Mouse (Mus musculus): ENCODE data around the gene Dnajc19. TPM values are rescaled to one million over a fixed set of nuclear protein-coding genes. Genes with fewer than 3 reads are reported as not detected.
A peak's percentile ranks its signal among the peaks of the same experiment; 100 is the strongest.

Gene Dnajc19
- total and polyA plus RNA-seq, 3 experiments = 143 to 166 TPM; not detected in 1

- TF ChIP-seq TAL1 (IDR thresholded peaks at IDR 0.05; ENCODE audit: low read length) = peak; percentile 65
- no peak for TF ChIP-seq UBTF (IDR thresholded peaks at IDR 0.05; ENCODE audit: borderline replicate concordance, insufficient read depth, low read depth, low read length)
- peak; percentile 80 for TF ChIP-seq POLR2AphosphoS2 (IDR thresholded peaks at IDR 0.05; ENCODE audit: low read length)
- peak; percentile 74 for TF ChIP-seq ELF1 (IDR thresholded peaks at IDR 0.05; ENCODE audit: low read depth, low read length)
Observed at GRCm38 (mm10) chr3:34080900-34081662, at the start of gene Dnajc19 (continued).

DNA sequence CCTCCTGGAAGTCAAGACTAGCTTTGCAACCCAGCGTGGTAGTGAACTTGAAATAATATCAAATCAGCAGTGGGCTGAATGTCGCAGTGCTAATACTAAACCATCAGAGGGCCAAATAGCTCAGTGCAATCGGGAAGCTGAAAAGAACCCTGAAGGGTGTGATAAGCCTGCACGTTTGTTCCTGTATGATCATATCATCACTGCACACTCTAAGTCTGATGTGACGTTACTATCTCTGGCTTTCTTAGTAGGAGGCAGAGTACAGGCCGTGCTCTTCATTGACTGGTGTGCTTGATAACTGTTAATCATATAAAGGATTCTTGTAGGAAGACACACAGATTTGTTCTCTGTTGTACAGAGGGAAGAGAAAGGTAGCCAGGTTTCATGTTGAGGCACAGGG, 48.8 kb upstream of the Dnajc19 start:
- no peaks in the 10 kb centered on the region for H3K9me3 ChIP-seq (replicated peaks; ENCODE audit: insufficient read depth, low read length)
- peak; percentile 29 for DNase-seq (ENCODE audit: low read depth, low spot score)
- TF ChIP-seq BHLHE40 (IDR thresholded peaks at IDR 0.05; ENCODE audit: borderline replicate concordance, low read depth, low read length) = no peak; the same call in 1 of the 2 replicates
- TF ChIP-seq RCOR1 (IDR thresholded peaks at IDR 0.05; ENCODE audit: low read depth, low read length) = peak; percentile 35; the same call in 1 of the 2 replicates
- no peak for TF ChIP-seq ZC3H11A (IDR thresholded peaks at IDR 0.05; ENCODE audit: low read depth, low read length)
- no peak for TF ChIP-seq TAL1 (IDR thresholded peaks at IDR 0.05; ENCODE audit: low read length)
- TF ChIP-seq ZKSCAN1 (IDR thresholded peaks at IDR 0.05; ENCODE audit: low read depth, low read length) = no peak
- TF ChIP-seq MAFK (IDR thresholded peaks at IDR 0.05; ENCODE audit: borderline replicate concordance, low read depth, low read length) = no peak
- TF ChIP-seq JUND (IDR thresholded peaks at IDR 0.05; ENCODE audit: low read depth, low read length) = no peak
- TF ChIP-seq GATA1 (IDR thresholded peaks at IDR 0.05; ENCODE audit: low read depth, low read length) = 0 out of 2 replicates have a peak, but pooled peaks have one; percentile 52
- no peaks in the 10 kb centered on the region for H3K36me3 ChIP-seq (ENCODE audit: control insufficient read depth in 1 of 2, insufficient read depth in 2 of 2, low read length in 2 of 2)
- no peaks in the 10 kb centered on the region; a peak in 1 of 4 replicates for H3K27me3 ChIP-seq (ENCODE audit: control insufficient read depth in 1 of 2, insufficient read depth in 2 of 2, low read length in 2 of 2)
- no peak overlapping the region for H3K4me3 ChIP-seq (ENCODE audit: control insufficient read depth in 1 of 2, insufficient read depth in 1 of 2, low read depth in 2 of 2, low read length in 2 of 2)
- H3K27ac ChIP-seq (ENCODE audit: control insufficient read depth, low read depth, low read length) = no peak overlapping the region
- no peak overlapping the region for H3K9ac ChIP-seq (ENCODE audit: control insufficient read depth, low read depth, low read length, poor library complexity, severe bottlenecking)
- no peaks in the 10 kb centered on the region for H3K4me1 ChIP-seq (ENCODE audit: control insufficient read depth in 1 of 2, insufficient read depth in 2 of 2, low read length in 2 of 2)
- H3K79me2 ChIP-seq (ENCODE audit: control insufficient read depth, insufficient read depth, low read length, poor library complexity) = no peaks in the 10 kb centered on the region

GRCm38 (mm10) chr3:34121311-34121710, 40.2 kb upstream of the Dnajc19 start:
- no peaks in the 10 kb centered on the region for H3K4me1 ChIP-seq (ENCODE audit: control insufficient read depth in 1 of 2, insufficient read depth in 2 of 2, low read length in 2 of 2)
- no peaks in the 10 kb centered on the region for H3K9me3 ChIP-seq (replicated peaks; ENCODE audit: insufficient read depth, low read length)
- no peaks in the 10 kb centered on the region for H3K79me2 ChIP-seq (ENCODE audit: control insufficient read depth, insufficient read depth, low read length, poor library complexity)
- no peak overlapping the region for H3K27ac ChIP-seq (ENCODE audit: control insufficient read depth, low read depth, low read length)
- no peak overlapping the region for H3K9ac ChIP-seq (ENCODE audit: control insufficient read depth, low read depth, low read length, poor library complexity, severe bottlenecking)
- no peaks in the 10 kb centered on the region for H3K36me3 ChIP-seq (ENCODE audit: control insufficient read depth in 1 of 2, insufficient read depth in 2 of 2, low read length in 2 of 2)
- no peak overlapping the region for H3K4me3 ChIP-seq (ENCODE audit: control insufficient read depth in 1 of 2, insufficient read depth in 1 of 2, low read depth in 2 of 2, low read length in 2 of 2)
- TF ChIP-seq ZNF384 (IDR thresholded peaks at IDR 0.05; ENCODE audit: low read depth, low read length) (no peak), GABPA (IDR thresholded peaks at IDR 0.05; ENCODE audit: low read depth, low read length) (no peak), CHD1 (IDR thresholded peaks at IDR 0.05; ENCODE audit: low read depth, low read length) (no peak), RCOR1 (IDR thresholded peaks at IDR 0.05; ENCODE audit: low read depth, low read length) (no peak), USF2 (IDR thresholded peaks at IDR 0.05; ENCODE audit: borderline replicate concordance in 1 of 2, insufficient read depth in 1 of 2, low read depth in 1 of 2, low read length in 2 of 2) (no peak), MAFK (IDR thresholded peaks at IDR 0.05; ENCODE audit: borderline replicate concordance, low read depth, low read length) (no peak), JUND (IDR thresholded peaks at IDR 0.05; ENCODE audit: low read depth, low read length) (no peak), USF1 (IDR thresholded peaks at IDR 0.05; ENCODE audit: low read depth, low read length) (no peak), MAZ (IDR thresholded peaks at IDR 0.05; ENCODE audit: low read depth, low read length) (no peak), POLR2AphosphoS2 (IDR thresholded peaks at IDR 0.05; ENCODE audit: low read length) (no peak), MYC (IDR thresholded peaks at IDR 0.05; ENCODE audit: low read depth, low read length) (no peak), CHD2 (IDR thresholded peaks at IDR 0.05; ENCODE audit: low read length) (no peak), TCF12 (IDR thresholded peaks at IDR 0.05; ENCODE audit: low read depth, low read length) (no peak), TBP (IDR thresholded peaks at IDR 0.05; ENCODE audit: low read depth, low read length) (no peak), ELF1 (IDR thresholded peaks at IDR 0.05; ENCODE audit: low read depth, low read length) (no peak), EP300 (IDR thresholded peaks at IDR 0.05; ENCODE audit: low read depth in 1 of 2, low read length in 2 of 2) (no peak)
- H3K27me3 ChIP-seq (ENCODE audit: control insufficient read depth in 1 of 2, insufficient read depth in 2 of 2, low read length in 2 of 2) = peaks cover 0 to 2% of the 10 kb centered on the region in 2 experiments; a peak in 3 of 4 replicates
- DNase-seq (ENCODE audit: low read depth, low spot score) = no peak
